8 mouse cellular contexts compared by ENCODE assay signal in genomic region chr1:180774664-180775063, GRCm38 (mm10). TPM values are rescaled to one million over a fixed set of nuclear protein-coding genes. Genes with fewer than 3 reads are reported as not detected.
A peak's percentile ranks its signal among the peaks of the same experiment; 100 is the strongest.
DNase-seq lines count a peak whose midpoint lies in the region; ATAC-seq and TF ChIP-seq lines count a peak whose summit lies in the region.

No protein-coding gene starts in this region.

- H3K9me3 ChIP-seq in E14TG2a.4 (ENCODE audit: low read length) = 0 out of 2 replicates have a peak, but pooled peaks cover 8% of the 10 kb centered on the region

- H3K27me3 ChIP-seq in E14TG2a.4 (ENCODE audit: insufficient read depth, low read length) = peaks cover 41% of the 10 kb centered on the region

- H3K4me3 ChIP-seq in E14TG2a.4 (replicated peaks; ENCODE audit: low read length) = no peak overlapping the region

- 0 out of 2 replicates have a peak, but pooled peaks have one; percentile 22 for ATAC-seq in megakaryocyte progenitor cell, adult 5-6 weeks (replicated peaks; ENCODE audit: poor library complexity)

- intact Hi-C loops in left cerebral cortex, postnatal 36 days (cut with DNase I) = loop anchor here (5.0 kb wide), 1 partner anchor 38 kb away; the partner anchor contains the start of gene H3f3a

- no peaks in the 10 kb centered on the region for H3K36me3 ChIP-seq in E14TG2a.4 (ENCODE audit: insufficient read depth, low read length)

- peak; percentile 83 for TF ChIP-seq CTCF in E14TG2a.4 (conservative IDR thresholded peaks at IDR 0.05; ENCODE audit: low read length)

- peaks cover 49% of the 10 kb centered on the region for H3K4me1 ChIP-seq in E14TG2a.4 (replicated peaks; ENCODE audit: low read depth, low read length)

- DNase-seq in kidney, postnatal 25 days = peak; percentile 38 to 53
- DNase-seq in kidney, adult 9 months = no peak
- DNase-seq in T-cell, adult 2 months (ENCODE audit: low spot score) = peak; percentile 42
- no peak for DNase-seq in left cerebral cortex, postnatal 36 days (ENCODE audit: low spot score in 2 of 2)
- DNase-seq in gastrocnemius, adult 8-10 months (ENCODE audit: low spot score in 2 of 2) = no peak
- no peak for DNase-seq in urinary bladder, postnatal 4 days (ENCODE audit: low spot score in 2 of 2)

RNA-seq across cellular contexts. Expression of gene H3f3a, which starts 39.1 kb away (rescaled TPM):
- total RNA-seq in megakaryocyte progenitor cell, adult 5-6 weeks (2015) = 1,870 and 2,095 TPM in 2 replicates
- total RNA-seq in megakaryocyte progenitor cell, adult 5-6 weeks (2017) = 1,724 and 1,809 TPM in 2 replicates
- total RNA-seq in left cerebral cortex, postnatal 36 days (2021) = 100 to 1,000 TPM; 274 to 285 TPM
- total RNA-seq in gastrocnemius, adult 8-10 months (2022) = 100 to 1,000 TPM; 274 to 310 (median 289) TPM

RNA-seq across cellular contexts. Expression of gene Acbd3, which starts 48.8 kb away (rescaled TPM):
- total RNA-seq in megakaryocyte progenitor cell, adult 5-6 weeks (2015) = 23.9 and 27.3 TPM in 2 replicates
- 43.0 and 46.5 TPM in 2 replicates for total RNA-seq in megakaryocyte progenitor cell, adult 5-6 weeks (2017)
- total RNA-seq in left cerebral cortex, postnatal 36 days (2021) = 10 to 100 TPM; 30.1 to 35.1 TPM
- total RNA-seq in gastrocnemius, adult 8-10 months (2022) = 10 to 100 TPM; 10.2 to 15.0 (median 13.6) TPM

Comparison
In these comparisons a context has a peak if more than half of its experiments do, and no peak if none do; other contexts are left out.
1. DNase-seq: peak in kidney, postnatal 25 days (2 of 2) and T-cell, adult 2 months (single experiment); none in kidney, adult 9 months (single experiment), left cerebral cortex, postnatal 36 days (0 of 2), gastrocnemius, adult 8-10 months (0 of 2) and urinary bladder, postnatal 4 days (0 of 2).
2. RNA of gene H3f3a, which starts 39.1 kb away (total RNA-seq): 1,724 to 2,095 TPM in megakaryocyte progenitor cell, adult 5-6 weeks; 274 to 310 TPM in gastrocnemius, adult 8-10 months and 274 to 285 TPM in left cerebral cortex, postnatal 36 days; every median in the first group is over 4 times any median in the second.